Mouse (Mus musculus): ENCODE results near the gene Adgre1. TPM values are rescaled to one million over a fixed set of nuclear protein-coding genes. Genes with fewer than 3 reads are reported as not detected.

Adgre1 gene
- polyA plus RNA-seq, 1 experiment = 5.2 TPM

Other genes with a start within 250 kb of the Adgre1 start
- 0.40 and 0.66 TPM in 2 replicates for gene Cd70, start 208.9 kb upstream of the Adgre1 start, polyA plus RNA-seq (2012; rRNA removed)
- not detected in 2 replicates for gene Tnfsf14, start 164.5 kb upstream of the Adgre1 start, polyA plus RNA-seq (2012; rRNA removed)
- gene C3, start 130.6 kb upstream of the Adgre1 start, polyA plus RNA-seq (2012; rRNA removed) = 0.18 and 1.6 TPM in 2 replicates
- 25.0 and 26.1 TPM in 2 replicates for gene Gpr108, start 110.2 kb upstream of the Adgre1 start, polyA plus RNA-seq (2012; rRNA removed)
- gene Trip10, start 109.2 kb upstream of the Adgre1 start, polyA plus RNA-seq (2012; rRNA removed) = 7.9 and 10.0 TPM in 2 replicates
- gene Vav1, start 79.6 kb upstream of the Adgre1 start, polyA plus RNA-seq (2012; rRNA removed) = 3.1 and 4.4 TPM in 2 replicates
- not detected in 2 replicates for gene Vmn2r120, start 186.8 kb downstream of the Adgre1 start, polyA plus RNA-seq (2012; rRNA removed)